Mouse (Mus musculus) heart, embryonic 16.5 days (tissue): ENCODE data around the gene Zfp207. TPM values are rescaled to one million over a fixed set of nuclear protein-coding genes. Genes with fewer than 3 reads are reported as not detected.

Source experiments
- ATAC-seq: fragments of 200-750 bp; cut with Nextera tagmentation; replicated peaks from 2 replicates; pipeline ENCODE4 v1.8.0; 2017; ENCODE audit warnings: moderate number of reproducible peaks; ENCODE audit not compliant: insufficient read depth, low FRiP score; ENCODE audit errors: extremely low read depth
- H3K27ac ChIP-seq: fragments of 300-500 bp; sonication (generic); 2 replicates; pipeline ENCODE4 v1.5.1; 2014; ENCODE audit warnings: mild to moderate bottlenecking, low read length, control low read depth, moderate library complexity
- H3K27me3 ChIP-seq: fragments of 300-500 bp; sonication (generic); 2 replicates; pipeline ENCODE4 v1.6.1; 2014; ENCODE audit warnings: low read length, mixed read lengths; ENCODE audit not compliant: control insufficient read depth, insufficient read depth
- H3K36me3 ChIP-seq: fragments of 300-500 bp; sonication (generic); 2 replicates; pipeline ENCODE4 v1.6.1; 2014; ENCODE audit not compliant: control insufficient read depth, insufficient read depth
- H3K4me1 ChIP-seq: fragments of 300-500 bp; sonication (generic); 2 replicates; pipeline ENCODE4 v1.6.1; 2014; ENCODE audit warnings: low read length, mixed read lengths; ENCODE audit not compliant: control insufficient read depth, insufficient read depth
- H3K4me2 ChIP-seq: fragments of 300-500 bp; sonication (generic); 2 replicates; pipeline ENCODE4 v1.6.1; 2014; ENCODE audit warnings: low read depth, mild to moderate bottlenecking, control low read depth, low read length
- H3K4me3 ChIP-seq: fragments of 300-500 bp; sonication (generic); 2 replicates; pipeline ENCODE4 v1.5.1; 2014; ENCODE audit warnings: mild to moderate bottlenecking, control low read depth, low read length
- H3K9ac ChIP-seq: fragments of 300-500 bp; sonication (generic); 2 replicates; pipeline ENCODE4 v1.6.1; 2014; ENCODE audit warnings: low read length, control low read depth
- H3K9me3 ChIP-seq: fragments of 300-500 bp; sonication (generic); replicated peaks from 2 replicates; pipeline ENCODE4 v1.6.1; 2016; ENCODE audit warnings: low read length; ENCODE audit not compliant: control insufficient read depth
- WGBS: fragments of 180-500 bp; shearing (Covaris S2); extraction: QIAGEN DNeasy Blood & Tissue Kit; methylation state at CpG from one replicate; pipeline ENCODE4 v1.1.7; 2014; 5-methylcytosine and 5-hydroxymethylcytosine counted together
- polyA plus RNA-seq: library from polyadenylated mRNA; unstranded; fragments of >200 nt; fragmentation: Nextera tagmentation; extraction: Ambion mirVana; gene quantifications from 2 replicates; pipeline ENCODE4 v1.2.1, GENCODE M21; 2015

Gene Zfp207
- polyA plus RNA-seq, result 141 and 155 TPM in 2 replicates

- no peaks in the 10 kb centered on the region for H3K27me3 ChIP-seq
- WGBS, result 0% methylated on average over 33 of the region's 33 CpGs
These were observed at the start of gene Zfp207 for GRCm38 (mm10) chr11:80383019-80383625. Gene Zfp207, plus strand, starts transcription at chr11:80383279.

DNA sequence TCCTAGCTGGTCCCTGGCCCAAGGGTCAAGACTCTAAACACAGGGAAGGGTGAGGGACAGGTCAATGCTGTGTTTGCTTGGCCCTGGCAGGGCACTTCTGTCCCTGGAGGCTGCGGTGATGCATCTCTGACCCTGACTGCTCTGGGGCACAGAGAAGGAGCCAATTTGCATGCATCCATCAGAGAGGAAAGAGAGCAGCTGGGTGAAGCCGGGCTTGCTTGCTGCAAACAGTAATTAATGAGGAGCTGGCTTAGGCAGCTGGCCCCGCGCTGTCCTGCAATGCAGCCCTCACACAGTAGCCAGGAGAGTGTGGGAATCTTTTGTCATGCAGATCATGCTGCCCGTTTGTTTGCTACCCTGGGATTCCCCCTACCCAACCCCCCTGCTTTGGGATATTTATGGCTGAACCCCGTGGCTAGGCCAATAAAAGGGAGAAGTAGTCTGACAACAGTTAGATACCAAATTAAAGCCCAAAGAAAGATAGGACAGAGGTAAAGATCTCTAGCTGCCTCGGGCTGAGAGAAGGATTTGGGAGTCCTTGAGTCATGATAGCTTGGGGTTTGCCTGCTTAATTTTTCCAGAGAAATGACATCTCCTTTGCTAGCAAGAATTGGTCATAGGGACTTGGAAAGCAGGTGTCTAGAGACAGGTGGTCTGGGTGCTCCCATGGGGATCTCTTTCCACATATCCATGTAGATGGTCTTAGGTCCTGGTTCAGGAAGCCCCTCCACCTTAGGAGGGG is 47.3 kb upstream of the Zfp207 start:
- Histone ChIP-seq H3K36me3 (no peaks in the 10 kb centered on the region), H3K4me1 (peaks cover 4% of the 10 kb centered on the region; the same call in 1 of the 2 replicates), H3K4me3 (no peak overlapping the region), H3K9ac (no peak overlapping the region), H3K27ac (no peak overlapping the region), H3K4me2 (no peak overlapping the region), H3K27me3 (no peaks in the 10 kb centered on the region), H3K9me3 (no peaks in the 10 kb centered on the region)
- whole genome bisulfite sequencing, result 8% methylated on average over 7 of the region's 7 CpGs
- ATAC-seq, result no peak

More at GRCm38 (mm10) chr11:80383019-80383625, at the start of gene Zfp207:
- Histone ChIP-seq H3K4me2 (peak within 1 kb of the TSS; percentile 76), H3K36me3 (peaks cover 13% of the 10 kb centered on the region), H3K27ac (peak within 1 kb of the TSS; percentile 85), H3K4me1 (peaks cover 32% of the 10 kb centered on the region), H3K9me3 (no peaks in the 10 kb centered on the region), H3K4me3 (peak within 1 kb of the TSS; percentile 70), H3K9ac (peak within 1 kb of the TSS; percentile 93)
- ATAC-seq, result peak; percentile 95

GRCm38 (mm10) chr11:80336351-80336730 is 46.7 kb upstream of the Zfp207 start:
- 9% methylated on average over 6 of the region's 6 CpGs for WGBS
- ATAC-seq, result no peak
- Histone ChIP-seq H3K4me2 (peak overlapping the region; percentile 38), H3K9ac (no peak overlapping the region), H3K36me3 (no peaks in the 10 kb centered on the region), H3K4me3 (no peak overlapping the region), H3K9me3 (no peaks in the 10 kb centered on the region), H3K27me3 (no peaks in the 10 kb centered on the region), H3K4me1 (peaks cover 4% of the 10 kb centered on the region; the same call in 1 of the 2 replicates), H3K27ac (no peak overlapping the region)

DNA sequence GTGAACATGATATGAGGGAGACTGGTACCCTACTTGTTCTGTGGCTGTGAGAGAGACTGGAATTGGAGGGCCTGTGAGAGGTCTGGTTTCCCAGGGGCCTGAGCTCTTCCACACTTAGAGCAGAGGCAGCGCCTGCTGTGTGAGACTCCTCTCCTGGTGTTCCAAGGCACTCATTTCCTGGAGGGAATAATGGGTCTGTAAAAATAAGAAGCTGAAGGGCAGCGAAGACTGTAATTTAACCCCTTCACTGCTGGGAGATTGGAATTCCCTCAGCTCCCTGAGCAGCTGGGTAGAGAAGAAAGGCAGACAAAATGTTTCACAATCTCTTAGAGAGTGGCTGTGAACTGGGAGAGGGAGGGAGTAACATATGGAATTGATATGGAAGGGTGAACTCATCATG is 40.6 kb upstream of the Zfp207 start:
- no peaks in the 10 kb centered on the region for H3K9me3 ChIP-seq
- no peaks in the 10 kb centered on the region for H3K27me3 ChIP-seq
- ATAC-seq, result no peak
- H3K9ac ChIP-seq, result no peak overlapping the region
- no peak overlapping the region for H3K4me3 ChIP-seq
- no peak overlapping the region for H3K4me2 ChIP-seq
- 9% methylated on average over 2 of the region's 2 CpGs for WGBS
- H3K27ac ChIP-seq, result no peak overlapping the region
- H3K4me1 ChIP-seq, result no peaks in the 10 kb centered on the region
- H3K36me3 ChIP-seq, result no peaks in the 10 kb centered on the region

GRCm38 (mm10) chr11:80351832-80352430 is 31.1 kb upstream of the Zfp207 start:
- Histone ChIP-seq H3K4me3 (no peak overlapping the region), H3K4me2 (no peak overlapping the region), H3K4me1 (no peaks in the 10 kb centered on the region), H3K9ac (no peak overlapping the region), H3K36me3 (no peaks in the 10 kb centered on the region), H3K27ac (no peak overlapping the region), H3K27me3 (no peaks in the 10 kb centered on the region), H3K9me3 (no peaks in the 10 kb centered on the region)
- 68% methylated on average over 5 of the region's 5 CpGs for WGBS
- ATAC-seq, result 0 out of 2 replicates have a peak, but pooled peaks have one; percentile 18

GRCm38 (mm10) chr11:80354832-80355231 is 28.2 kb upstream of the Zfp207 start:
- ATAC-seq, result no peak
- WGBS, result 33% methylated on average over 4 of the region's 4 CpGs
- no peak overlapping the region for H3K9ac ChIP-seq

GRCm38 (mm10) chr11:80368949-80369348 is 14.1 kb upstream of the Zfp207 start:
- ATAC-seq, result no peak

More at GRCm38 (mm10) chr11:80354832-80355231, 28.2 kb upstream of the Zfp207 start:
- Histone ChIP-seq H3K27me3 (no peaks in the 10 kb centered on the region), H3K4me2 (no peak overlapping the region), H3K27ac (no peak overlapping the region), H3K4me3 (no peak overlapping the region), H3K4me1 (no peaks in the 10 kb centered on the region), H3K9me3 (no peaks in the 10 kb centered on the region), H3K36me3 (peaks cover 5% of the 10 kb centered on the region)

GRCm38 (mm10) chr11:80376651-80377050 is 6.4 kb upstream of the Zfp207 start:
- ATAC-seq, result no peak
- Histone ChIP-seq H3K36me3 (peaks cover 12% of the 10 kb centered on the region), H3K9me3 (no peaks in the 10 kb centered on the region), H3K4me3 (no peak overlapping the region), H3K9ac (no peak overlapping the region), H3K4me1 (peaks cover 9% of the 10 kb centered on the region), H3K27me3 (no peaks in the 10 kb centered on the region), H3K4me2 (no peak overlapping the region), H3K27ac (no peak overlapping the region)
- WGBS, result 60% methylated on average over 4 of the region's 4 CpGs

More at GRCm38 (mm10) chr11:80368949-80369348, 14.1 kb upstream of the Zfp207 start:
- Histone ChIP-seq H3K4me3 (no peak overlapping the region), H3K27ac (no peak overlapping the region), H3K27me3 (no peaks in the 10 kb centered on the region), H3K9ac (no peak overlapping the region), H3K9me3 (no peaks in the 10 kb centered on the region), H3K4me2 (no peak overlapping the region), H3K36me3 (peaks cover 25% of the 10 kb centered on the region), H3K4me1 (no peaks in the 10 kb centered on the region)
- 78% methylated on average over 1 of the region's 1 CpGs for WGBS
